Mouse (Mus musculus) erythroblast, adult 5-6 weeks (primary cell): ENCODE measurements around the gene Hsd3b1. TPM values are rescaled to one million over a fixed set of nuclear protein-coding genes. Genes with fewer than 3 reads are reported as not detected.
"Not testable (repeated sequence)": the region's sequence is repeated elsewhere in the genome, so short reads cannot be mapped to it uniquely, and the experiment has no call there.

Source experiments
- ATAC-seq: replicated peaks from 2 replicates; pipeline ENCODE4 v1.8.0; 2016; ENCODE audit warnings: moderate number of reproducible peaks, mild to moderate bottlenecking, moderate TSS enrichment, inconsistent platforms; ENCODE audit not compliant: poor library complexity, low FRiP score, severe bottlenecking
- total RNA-seq, 2 experiments: library from RNA; stranded (forward) in 1 of 2; stranded (reverse) in 1 of 2; fragments of 150-400 nt in 1 of 2; fragments of 200-764, 138-1000 nt in 1 of 2; gene quantifications; 2 replicates each; pipeline versions ENCODE4 v1.2.3 to v1.2.4; 2015 to 2017; ENCODE audit warnings: low replicate concordance in 2 of 2

Hsd3b1 gene
- total RNA-seq (2015; ENCODE audit: low replicate concordance) (not detected in 2 replicates), total RNA-seq (2017; ENCODE audit: low replicate concordance) (not detected in 2 replicates)

DNA sequence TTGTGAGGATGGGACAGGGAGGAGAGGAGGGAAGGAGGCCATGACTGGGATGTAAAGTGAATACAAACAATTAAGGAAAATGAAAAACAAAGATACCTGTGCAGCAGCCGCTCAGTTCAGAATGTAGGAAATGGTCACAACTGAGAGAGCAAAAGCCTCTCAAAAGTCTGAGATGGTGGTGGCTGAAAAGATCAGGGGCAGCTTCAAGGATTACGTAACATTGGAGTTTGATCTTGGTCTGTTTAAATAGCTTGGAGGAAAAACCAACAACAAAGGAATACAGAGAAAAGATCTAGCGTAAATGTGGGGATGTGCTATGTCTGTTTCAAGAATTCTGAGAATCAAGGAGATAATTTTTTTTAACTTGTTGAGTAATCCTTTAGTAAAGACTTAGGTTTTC lies at the start of gene Hsd3b1:
Gene Hsd3b1 (minus strand): TSS at position 219 of the 400 bp plus-strand sequence.
- no peak for ATAC-seq

DNA sequence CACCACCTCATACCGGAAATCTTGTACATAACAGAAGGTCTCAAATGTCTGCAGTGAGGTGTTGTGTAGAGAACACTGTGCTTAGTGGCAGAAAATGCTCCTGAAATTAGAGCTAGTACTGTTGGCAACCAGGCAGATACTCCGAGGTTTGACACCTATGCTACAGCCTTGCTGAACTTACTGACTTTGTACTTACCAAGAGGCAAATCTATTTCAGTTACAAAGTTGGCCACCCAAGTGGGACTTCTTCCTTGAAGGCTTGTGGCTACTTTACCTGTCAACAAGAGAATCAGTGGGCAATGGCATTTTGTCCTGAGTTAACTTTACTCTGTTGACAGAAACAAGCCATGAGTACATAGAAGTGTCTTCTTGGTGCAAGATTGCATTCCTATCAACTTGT lies 38.0 kb upstream of the Hsd3b1 start:
- ATAC-seq = no peak

DNA sequence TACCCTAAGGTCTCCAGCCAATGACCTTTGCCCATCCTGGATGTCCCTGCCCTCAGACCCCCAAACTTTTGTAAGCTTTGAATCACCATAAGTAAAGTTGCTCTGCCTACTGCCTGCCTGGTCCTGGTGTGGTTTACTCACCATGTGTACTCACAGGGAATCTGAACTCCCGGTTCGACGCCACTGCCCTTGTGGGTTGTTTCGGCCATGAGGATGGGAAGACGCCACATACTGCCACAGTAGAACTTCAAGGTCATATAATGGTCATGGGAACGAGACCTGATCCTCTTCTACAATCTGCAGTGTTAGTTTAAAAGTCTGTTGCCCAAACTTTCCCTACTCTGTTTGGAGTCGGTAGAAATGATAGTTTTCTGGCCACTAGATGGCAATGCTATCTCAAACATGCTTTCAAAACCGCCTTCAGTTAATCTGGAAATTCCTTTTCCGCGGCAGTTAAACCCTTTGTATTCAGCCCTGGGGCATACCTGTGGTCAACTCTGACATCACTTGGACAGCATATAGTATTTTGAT lies 35.5 kb upstream of the Hsd3b1 start:
- no peak for ATAC-seq

DNA sequence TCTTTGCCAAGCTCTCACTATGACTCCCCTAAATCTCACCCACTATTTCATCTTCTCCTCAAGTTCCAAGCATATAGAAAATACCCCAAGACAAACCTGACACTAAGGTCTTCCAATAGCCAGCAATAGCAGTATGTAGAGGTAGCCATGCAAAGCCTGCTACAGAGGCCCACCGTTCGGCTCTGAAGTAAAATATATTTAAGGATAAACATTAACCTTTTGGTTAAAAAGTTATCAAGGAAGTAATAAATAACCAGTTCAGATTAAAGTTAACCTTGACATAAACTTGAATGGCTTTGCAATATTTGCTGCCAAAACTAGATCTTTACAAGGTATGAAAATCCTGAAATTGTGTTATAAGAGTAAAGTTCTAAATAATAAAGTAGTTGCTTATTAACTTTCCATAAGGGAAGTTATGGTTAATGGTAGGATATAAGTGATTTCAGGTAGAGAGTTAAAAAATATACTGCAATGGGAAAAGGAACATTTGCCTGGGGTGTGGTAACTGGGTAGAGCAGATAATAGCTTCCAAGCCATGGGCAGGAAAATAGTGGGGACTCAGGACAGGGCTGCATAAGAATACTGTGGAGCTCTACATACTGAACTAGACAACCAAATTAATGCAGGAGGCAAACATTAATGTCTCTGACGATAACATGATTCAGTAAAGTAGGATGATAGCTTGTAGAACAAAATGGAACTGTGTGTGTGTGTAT lies 33.6 kb upstream of the Hsd3b1 start, which contains the start of gene Hao2:
Gene Hao2 (minus strand): TSS at position 183 of the 716 bp plus-strand sequence.
- ATAC-seq = no peak

DNA sequence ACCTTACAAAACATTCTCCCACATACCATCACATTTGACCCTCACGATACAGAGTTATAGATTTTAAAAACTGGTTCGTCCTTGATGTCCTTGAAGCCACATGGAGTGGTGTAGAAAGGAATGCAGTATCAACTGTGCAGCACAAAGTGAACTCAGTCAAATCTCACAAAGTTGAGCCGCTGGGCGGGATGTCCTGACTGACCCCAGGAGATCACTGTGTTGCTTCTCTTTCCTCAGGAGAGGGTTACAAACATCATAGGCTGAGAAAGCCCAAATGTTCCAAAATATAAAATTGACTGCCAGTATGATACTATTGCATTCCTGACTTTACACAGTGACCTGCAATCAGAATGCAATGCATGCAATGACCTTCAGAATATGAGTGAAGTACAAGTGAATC lies 30.8 kb upstream of the Hsd3b1 start:
- no peak for ATAC-seq

DNA sequence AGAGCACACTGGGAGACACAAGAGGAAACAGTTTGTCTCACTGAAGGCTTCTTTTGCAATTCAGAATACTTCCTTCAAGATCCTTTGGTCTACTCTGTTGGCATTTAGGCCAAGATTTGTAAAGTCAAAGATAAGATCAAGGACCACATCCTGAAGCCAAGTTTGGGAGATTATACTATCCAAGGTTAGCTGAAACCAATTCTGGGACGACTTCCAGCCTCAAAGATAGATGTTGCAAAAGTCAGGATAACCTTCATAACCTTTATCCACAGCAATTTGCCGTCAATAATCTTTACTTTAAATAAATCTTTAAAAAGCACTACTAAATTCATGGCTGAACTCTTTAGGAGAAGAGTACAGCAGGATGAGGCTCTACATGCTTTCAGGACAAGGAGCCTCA lies 28.6 kb upstream of the Hsd3b1 start:
- no peak for ATAC-seq

DNA sequence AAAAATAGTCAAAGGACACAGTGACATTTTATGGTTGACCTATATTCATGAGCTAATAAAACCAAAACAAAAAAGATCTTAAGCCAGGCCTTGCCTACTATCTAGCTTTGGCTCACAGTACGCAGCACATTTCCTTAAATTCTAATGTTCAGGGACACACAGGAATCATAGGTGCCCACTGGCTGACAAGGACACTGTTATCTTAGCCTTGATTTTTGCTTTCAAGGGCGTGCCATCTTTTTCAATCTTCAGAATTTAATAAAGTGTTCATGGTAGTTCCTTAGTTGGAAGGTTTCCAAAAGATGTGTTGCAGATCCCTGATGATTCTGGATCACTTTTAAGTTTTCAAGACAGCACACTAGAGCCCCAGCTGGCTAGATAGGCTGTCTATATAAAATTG lies 21.2 kb upstream of the Hsd3b1 start:
- ATAC-seq = no peak

DNA sequence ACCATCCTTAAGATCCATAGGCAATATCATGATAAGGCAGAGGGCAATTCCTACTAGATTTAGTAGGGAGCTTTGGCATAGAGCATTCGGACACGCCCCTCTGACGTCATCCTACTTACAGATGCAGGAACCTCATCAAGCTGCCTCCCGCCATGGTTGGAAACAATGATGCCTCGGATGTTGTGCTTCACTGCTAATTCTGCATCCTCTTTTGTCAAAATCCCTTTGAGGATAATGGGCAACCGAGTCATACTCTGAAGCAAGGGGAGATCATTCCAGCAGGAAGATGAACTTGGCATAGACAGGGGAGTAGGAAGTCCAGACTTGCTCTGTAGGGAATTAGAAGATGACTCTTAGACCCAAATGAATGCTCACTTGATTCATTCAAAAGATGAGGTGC lies 20.6 kb upstream of the Hsd3b1 start:
- ATAC-seq = no peak

DNA sequence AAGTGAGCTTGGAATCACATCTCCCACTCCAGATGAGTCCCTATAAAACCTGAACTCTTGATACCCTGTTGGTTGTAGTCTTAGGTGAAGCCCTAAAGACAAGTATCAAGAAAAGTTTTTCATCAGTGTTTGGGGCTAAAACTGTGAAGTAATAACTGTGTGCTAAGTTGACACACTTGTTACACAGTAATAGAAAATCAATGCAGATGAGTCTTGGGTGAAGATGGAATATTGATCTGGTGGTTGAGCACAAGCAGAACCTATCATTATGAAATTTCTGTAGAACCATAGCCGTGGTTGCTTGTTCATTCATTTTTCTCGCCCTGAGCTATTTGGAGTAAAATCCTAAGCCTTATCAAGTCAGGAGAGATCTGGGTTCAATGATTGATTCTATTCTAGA lies 8.6 kb upstream of the Hsd3b1 start:
- no peak for ATAC-seq

DNA sequence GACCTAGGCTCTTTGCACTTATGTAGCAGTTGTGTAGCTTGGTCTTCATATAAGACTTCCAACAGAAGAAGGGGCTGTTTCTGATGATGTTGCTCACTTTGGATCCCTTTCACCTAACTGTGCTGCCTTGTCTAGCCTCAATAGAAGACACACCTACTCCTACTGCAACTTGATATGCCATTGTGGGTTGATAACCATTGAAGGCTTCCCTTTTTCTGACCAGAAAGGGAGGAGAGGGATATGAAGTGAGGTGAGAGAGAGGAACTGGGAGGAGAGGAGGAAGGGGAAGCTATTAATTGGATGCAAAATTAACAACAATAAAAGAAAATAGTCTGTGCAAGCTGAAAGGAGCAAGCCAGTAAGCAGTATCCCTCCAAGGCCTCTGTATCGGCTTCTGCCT lies 3.2 kb upstream of the Hsd3b1 start:
- ATAC-seq = no peak

DNA sequence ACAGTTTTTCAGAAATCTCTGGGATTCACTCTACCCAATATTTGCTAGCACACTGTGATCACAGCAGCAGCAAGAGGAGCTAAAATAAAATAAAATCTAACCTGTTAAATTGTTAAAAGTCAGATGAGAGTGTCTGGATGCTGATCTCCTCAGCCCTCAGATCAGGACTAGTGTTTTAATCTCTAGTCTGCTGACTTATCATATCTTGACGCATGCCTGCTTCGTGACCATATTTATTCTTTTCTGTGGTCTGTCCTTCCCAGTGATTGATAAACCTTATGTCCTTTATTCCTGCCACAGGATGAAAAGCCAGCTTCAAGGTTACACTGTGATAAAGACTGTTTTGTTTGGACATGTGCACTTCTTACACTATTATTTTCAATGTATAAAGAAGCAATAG lies 1.5 kb downstream of the Hsd3b1 start:
- ATAC-seq = no peak

DNA sequence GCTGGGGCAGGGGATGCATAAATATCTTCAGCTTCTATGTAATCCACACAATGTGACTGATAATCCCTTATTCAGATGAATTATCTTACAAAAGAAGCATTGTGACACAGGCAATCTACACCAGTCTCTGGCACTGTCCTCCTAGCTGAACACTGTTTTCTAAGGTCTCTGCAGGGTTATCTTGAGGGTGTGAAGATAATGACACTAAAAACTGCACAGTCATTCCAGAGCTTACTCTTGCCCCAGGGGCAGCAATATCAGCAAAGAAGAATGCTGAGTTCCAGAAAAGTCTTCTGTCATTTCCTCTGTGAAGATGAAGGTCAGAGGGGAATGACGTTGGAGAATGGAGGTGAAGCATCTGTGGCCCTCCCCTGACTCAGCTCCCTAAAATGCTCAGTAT lies 2.7 kb downstream of the Hsd3b1 start:
- no peak for ATAC-seq

DNA sequence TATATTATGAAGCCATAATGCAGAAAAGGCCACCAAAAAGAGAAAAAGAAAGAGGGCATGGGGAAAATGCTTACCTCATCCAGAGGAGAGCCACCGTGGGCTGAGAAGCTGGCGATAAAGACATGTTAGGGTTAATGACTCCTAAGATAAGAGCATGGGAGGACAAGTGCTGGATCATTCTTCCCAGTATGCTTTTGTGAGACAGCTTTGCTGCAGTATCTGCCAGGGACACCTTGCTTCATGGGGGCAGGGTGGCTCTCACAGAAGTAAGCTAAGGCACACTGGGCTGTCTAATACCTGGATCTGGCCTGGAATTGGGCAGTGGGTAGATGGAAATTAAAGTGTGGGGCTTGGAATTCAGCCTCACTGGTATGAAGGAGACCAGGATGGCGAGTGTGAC lies 4.4 kb downstream of the Hsd3b1 start:
- no peak for ATAC-seq

DNA sequence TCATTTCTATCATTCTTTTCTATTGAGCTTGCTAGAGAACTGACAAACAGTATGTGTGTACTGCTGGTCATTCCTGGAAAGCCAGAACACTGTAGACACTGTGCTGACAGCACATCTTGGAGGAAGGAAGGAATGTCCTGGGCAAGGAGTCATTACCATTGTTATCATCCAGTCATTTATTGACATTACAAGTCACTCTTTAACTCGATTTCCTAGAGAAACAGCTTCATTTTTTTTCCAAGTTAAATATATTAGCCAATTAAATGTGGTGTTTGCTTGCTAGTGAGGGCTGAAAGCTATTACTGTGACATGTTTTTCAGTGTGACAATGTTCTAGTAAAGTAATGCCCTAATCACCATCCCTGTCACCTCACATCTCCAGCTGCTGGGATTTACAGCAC lies 5.9 kb downstream of the Hsd3b1 start:
- ATAC-seq = no peak

DNA sequence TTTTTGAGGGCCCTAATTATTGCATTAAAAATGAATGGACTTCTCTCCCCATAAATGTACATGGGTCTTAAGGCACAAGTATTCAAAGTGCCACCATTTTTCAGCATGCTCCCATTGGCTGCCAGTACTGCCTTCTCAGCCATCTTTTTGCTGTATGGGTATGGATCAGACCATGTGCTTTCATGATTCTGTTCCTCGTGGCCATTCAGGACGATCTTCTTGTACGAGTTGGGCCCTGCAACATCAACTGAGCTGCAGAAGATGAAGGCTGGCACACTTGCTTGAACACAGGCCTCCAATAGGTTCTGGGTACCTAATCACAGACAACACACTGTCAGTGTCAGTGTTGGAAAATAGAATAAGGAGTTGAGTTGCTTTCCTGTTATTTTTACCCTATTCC lies 6.5 kb downstream of the Hsd3b1 start:
- ATAC-seq = no peak

DNA sequence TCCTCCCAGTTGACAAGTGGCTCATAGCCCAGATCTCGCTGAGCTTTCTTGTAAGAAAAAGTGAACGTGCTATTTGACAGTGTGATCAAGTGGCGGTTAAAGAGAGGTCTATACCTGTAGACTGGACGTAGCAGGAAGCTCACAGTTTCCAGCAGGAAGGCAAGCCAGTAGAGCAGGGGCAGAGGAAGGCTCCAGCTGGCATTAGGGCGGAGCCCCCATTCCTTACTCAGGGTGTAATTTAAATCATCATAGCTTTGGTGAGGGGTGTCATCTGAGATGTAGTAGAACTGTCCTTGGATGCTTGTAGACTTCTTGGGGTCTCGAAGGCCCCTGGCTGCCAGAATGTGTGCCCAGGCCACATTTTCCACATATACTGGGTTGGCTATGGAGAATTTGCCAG lies 7.0 kb downstream of the Hsd3b1 start:
- ATAC-seq = no peak

DNA sequence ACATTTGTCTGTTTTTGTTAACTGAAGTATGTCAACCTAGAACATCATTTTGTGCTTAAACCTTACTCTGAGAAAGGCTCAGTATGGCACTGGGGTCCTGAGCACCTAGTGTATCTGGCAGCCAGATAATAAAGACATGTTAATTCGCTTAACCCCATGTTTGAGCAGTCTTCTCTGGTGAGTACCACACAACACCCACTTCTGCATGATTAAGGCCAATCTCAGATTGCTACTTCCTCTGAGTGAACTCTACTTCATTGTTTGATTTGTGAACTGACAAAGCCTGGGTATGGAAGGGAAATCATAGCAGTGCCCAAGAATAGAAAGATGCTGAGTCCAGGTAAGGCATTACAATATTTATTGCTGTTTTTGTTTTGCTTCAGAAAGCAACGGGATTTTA lies 7.7 kb downstream of the Hsd3b1 start:
- no peak for ATAC-seq

DNA sequence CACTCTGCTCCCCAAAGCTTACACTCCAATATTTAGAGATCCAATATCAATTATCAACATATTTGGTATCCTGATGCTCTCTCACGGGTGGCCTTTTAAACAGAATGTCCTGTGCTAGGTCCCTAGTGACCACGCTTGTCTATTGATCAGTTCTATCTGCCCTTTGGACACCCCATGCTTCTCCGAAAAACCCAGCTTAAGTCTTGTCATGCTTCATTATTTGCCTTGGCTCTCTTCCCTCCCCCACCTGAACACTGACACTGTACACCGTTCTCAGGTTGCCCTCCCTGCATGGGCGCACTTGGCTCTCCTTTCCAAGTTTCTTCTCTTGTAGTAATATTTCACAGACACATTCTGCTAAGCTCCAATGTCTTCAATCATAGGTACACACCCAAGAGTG lies 9.3 kb downstream of the Hsd3b1 start:
- ATAC-seq = no peak

DNA sequence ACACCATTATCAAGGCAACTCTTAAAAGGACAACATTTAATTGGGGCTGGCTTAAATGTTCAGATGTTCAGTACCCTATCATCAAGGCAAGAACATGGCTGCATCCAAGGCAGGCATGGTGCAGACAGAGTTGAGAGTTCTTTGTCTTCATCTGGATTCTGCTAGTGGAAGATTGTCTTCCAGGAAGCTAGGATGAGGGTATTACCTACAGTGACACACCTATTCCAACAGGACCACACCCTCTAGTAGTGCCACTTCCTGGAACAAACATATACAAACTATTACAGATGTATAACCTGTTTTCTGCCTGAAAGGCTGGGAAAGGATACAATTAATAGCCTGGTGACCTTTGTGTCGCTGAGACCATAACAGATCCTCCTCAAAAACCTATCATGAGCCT lies 10.7 kb downstream of the Hsd3b1 start:
- ATAC-seq = no peak

DNA sequence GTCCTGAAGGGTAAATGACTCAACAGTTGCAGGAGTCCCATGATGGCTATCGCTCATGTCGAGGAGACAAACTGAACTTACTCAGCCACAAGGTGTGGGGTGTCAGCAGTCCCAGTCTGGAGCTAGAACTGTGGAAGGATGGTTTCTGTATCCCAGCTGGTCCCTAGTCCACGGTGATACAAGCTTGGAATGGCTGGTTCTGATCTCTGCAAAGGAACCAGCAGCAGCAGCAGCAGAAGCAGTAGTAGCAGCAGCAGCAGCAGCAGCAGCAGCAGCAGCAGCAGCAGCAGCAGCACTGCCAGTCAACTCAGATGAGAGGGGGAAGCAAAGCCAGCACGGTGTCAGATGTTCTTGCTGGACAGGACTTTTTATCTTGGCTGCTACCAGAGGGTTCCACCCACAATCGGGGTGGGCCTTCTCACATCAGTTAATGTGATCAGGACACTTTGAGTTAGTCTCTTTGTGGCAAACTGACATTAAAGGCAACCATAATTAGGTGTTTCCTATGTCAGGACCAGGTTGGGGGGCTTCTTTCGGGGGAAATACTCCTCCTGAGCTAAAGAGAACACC lies 45.4 kb downstream of the Hsd3b1 start, which contains the start of gene Hsd3b6:
Gene Hsd3b6 (minus strand): TSS at position 343 of the 570 bp plus-strand sequence.
- ATAC-seq = no peak

DNA sequence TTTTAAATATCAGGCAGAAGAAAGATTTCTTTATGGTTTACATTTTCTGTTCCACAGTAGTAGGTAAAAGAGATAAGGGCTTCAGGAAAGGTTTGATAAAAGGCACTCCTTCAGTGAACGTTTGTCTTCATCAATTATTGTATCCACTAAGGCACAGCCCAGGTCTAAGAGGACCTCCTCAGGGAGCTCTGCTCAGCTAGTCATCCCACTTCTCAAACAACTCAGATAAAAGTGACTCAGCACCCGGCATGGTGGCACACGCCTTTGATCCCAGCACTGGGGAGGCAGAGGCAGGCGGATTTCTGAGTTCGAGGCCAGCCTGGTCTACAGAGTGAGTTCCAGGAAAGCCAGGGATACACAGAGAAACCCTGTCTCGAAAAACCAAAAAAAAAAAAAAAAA lies 46.9 kb downstream of the Hsd3b1 start:
- not testable (repeated sequence) for ATAC-seq
